Mouse (Mus musculus) forebrain, postnatal 0 days (tissue): ENCODE results near the gene Gpr146. TPM values are rescaled to one million over a fixed set of nuclear protein-coding genes. Genes with fewer than 3 reads are reported as not detected.

Source experiments
- ATAC-seq: fragments of 200-750 bp; cut with Nextera tagmentation; 2 replicates; pipeline ENCODE4 v1.8.0; 2017; ENCODE audit warnings: mild to moderate bottlenecking, moderate library complexity
- DNase-seq: peaks from one replicate; pipeline ENCODE4 v3.0.0-alpha.2; 2015
- H3K27ac ChIP-seq: fragments of 300-500 bp; sonication (generic); 2 replicates; pipeline ENCODE4 v1.5.1; 2014; ENCODE audit warnings: low read depth, mild to moderate bottlenecking, antibody characterized with exemption, low read length, moderate library complexity, mixed read lengths
- H3K27me3 ChIP-seq: fragments of 300-500 bp; sonication (generic); 2 replicates; pipeline ENCODE4 v1.6.1; 2014; ENCODE audit warnings: mild to moderate bottlenecking, low read length, mixed read lengths; ENCODE audit not compliant: insufficient read depth
- H3K36me3 ChIP-seq: fragments of 300-500 bp; sonication (generic); 2 replicates; pipeline ENCODE4 v1.6.1; 2014; ENCODE audit warnings: mild to moderate bottlenecking, moderate library complexity; ENCODE audit not compliant: insufficient read depth
- H3K4me1 ChIP-seq: fragments of 300-500 bp; sonication (generic); 2 replicates; pipeline ENCODE4 v1.6.1; 2014; ENCODE audit warnings: antibody characterized with exemption; ENCODE audit not compliant: insufficient read depth
- H3K4me2 ChIP-seq: fragments of 300-500 bp; sonication (generic); 2 replicates; pipeline ENCODE4 v1.6.1; 2014; ENCODE audit warnings: low read depth, mild to moderate bottlenecking, moderate library complexity
- H3K4me3 ChIP-seq: fragments of 300-500 bp; sonication (generic); 2 replicates; pipeline ENCODE4 v1.5.1; 2014; ENCODE audit warnings: low read depth, low read length, mixed read lengths
- H3K9ac ChIP-seq: fragments of 300-500 bp; sonication (generic); 2 replicates; pipeline ENCODE4 v1.6.1; 2014; ENCODE audit warnings: mild to moderate bottlenecking
- H3K9me3 ChIP-seq: fragments of 300-500 bp; sonication (generic); 2 replicates; pipeline ENCODE4 v1.6.1; 2016; ENCODE audit warnings: low read length
- CTCF ChIP-seq: sonication (generic); IDR thresholded peaks from 2 replicates; pipeline ENCODE4 v1.5.1; 2016; ENCODE audit warnings: antibody characterized with exemption, control low read depth, low read depth
- WGBS: fragments of 180-500 bp; shearing (Covaris S2); extraction: QIAGEN DNeasy Blood & Tissue Kit; methylation state at CpG from one replicate; pipeline ENCODE4 v1.1.7; 2014; 5-methylcytosine and 5-hydroxymethylcytosine counted together
- polyA plus RNA-seq: library from polyadenylated mRNA; unstranded; fragments of >200 nt; fragmentation: Nextera tagmentation; extraction: Ambion mirVana; gene quantifications from 2 replicates; pipeline ENCODE4 v1.2.1, GENCODE M21; 2015
- total RNA-seq: library from RNA; depleted of rRNA; stranded (reverse); fragments of >200 nt; gene quantifications from 2 replicates; pipeline ENCODE4 v1.2.3, GENCODE M21; 2014

Gene Gpr146
- total and polyA plus RNA-seq, 2 experiments from 2014 or later = 2.8 to 3.2 TPM

- Histone ChIP-seq H3K4me2 (no peak overlapping the region), H3K4me1 (no peaks in the 10 kb centered on the region), H3K36me3 (no peaks in the 10 kb centered on the region), H3K9me3 (no peaks in the 10 kb centered on the region), H3K27me3 (no peaks in the 10 kb centered on the region), H3K4me3 (no peak overlapping the region), H3K27ac (no peak overlapping the region), H3K9ac (no peak overlapping the region)
- ATAC-seq = no peak
- 84% methylated on average over 5 of the region's 5 CpGs for WGBS
- DNase-seq = no peak
- no peak for TF ChIP-seq CTCF
These were observed 21.3 kb downstream of the Gpr146 start for GRCm38 (mm10) chr5:139398786-139399185.

- Histone ChIP-seq H3K4me1 (no peaks in the 10 kb centered on the region), H3K4me3 (no peak overlapping the region), H3K4me2 (no peak overlapping the region), H3K9me3 (no peaks in the 10 kb centered on the region), H3K9ac (no peak overlapping the region), H3K27me3 (no peaks in the 10 kb centered on the region), H3K27ac (no peak overlapping the region), H3K36me3 (no peaks in the 10 kb centered on the region)
- whole genome bisulfite sequencing = 85% methylated on average over 14 of the region's 14 CpGs
- DNase-seq = no peak
- no peak for TF ChIP-seq CTCF
- no peak for ATAC-seq
These were observed 22.5 kb downstream of the Gpr146 start for GRCm38 (mm10) chr5:139399991-139400390.

- Histone ChIP-seq H3K27ac (no peak overlapping the region), H3K4me1 (no peaks in the 10 kb centered on the region), H3K4me2 (no peak overlapping the region), H3K36me3 (no peaks in the 10 kb centered on the region), H3K4me3 (no peak overlapping the region), H3K9ac (no peak overlapping the region), H3K27me3 (no peaks in the 10 kb centered on the region), H3K9me3 (no peaks in the 10 kb centered on the region)
- no peak for ATAC-seq
- DNase-seq = no peak
- 84% methylated on average over 2 of the region's 2 CpGs for WGBS
- TF ChIP-seq CTCF = no peak
These were observed 24.6 kb downstream of the Gpr146 start for GRCm38 (mm10) chr5:139402106-139402505.

- 91% methylated on average over 8 of the region's 8 CpGs for WGBS
- H3K4me1 ChIP-seq = no peaks in the 10 kb centered on the region
These were observed 26.3 kb downstream of the Gpr146 start for GRCm38 (mm10) chr5:139403692-139404260.

GRCm38 (mm10) chr5:139404801-139405401 lies 27.4 kb downstream of the Gpr146 start, which contains the start of gene C130050O18Rik:
Gene C130050O18Rik, plus strand, starts transcription at chr5:139405280.
- Histone ChIP-seq H3K9ac (no peak within 1 kb of the TSS), H3K9me3 (no peaks in the 10 kb centered on the region), H3K4me2 (no peak within 1 kb of the TSS), H3K36me3 (no peaks in the 10 kb centered on the region; the same call in 1 of the 2 replicates), H3K4me3 (no peak within 1 kb of the TSS), H3K27ac (no peak within 1 kb of the TSS), H3K4me1 (no peaks in the 10 kb centered on the region), H3K27me3 (no peaks in the 10 kb centered on the region)
- TF ChIP-seq CTCF = no peak
- WGBS = 92% methylated on average over 6 of the region's 6 CpGs
- ATAC-seq = no peak
- no peak for DNase-seq

More at GRCm38 (mm10) chr5:139403692-139404260, 26.3 kb downstream of the Gpr146 start:
- H3K4me2 ChIP-seq = no peak overlapping the region
- no peaks in the 10 kb centered on the region; the same call in 1 of the 2 replicates for H3K36me3 ChIP-seq
- DNase-seq (no peak), ATAC-seq (no peak)
- no peak overlapping the region for H3K27ac ChIP-seq
- H3K4me3 ChIP-seq = no peak overlapping the region
- no peak overlapping the region for H3K9ac ChIP-seq
- H3K27me3 ChIP-seq = no peaks in the 10 kb centered on the region
- no peaks in the 10 kb centered on the region for H3K9me3 ChIP-seq
- no peak for TF ChIP-seq CTCF

- H3K27me3 ChIP-seq = no peaks in the 10 kb centered on the region
- DNase-seq (no peak), ATAC-seq (no peak)
- 78% methylated on average over 7 of the region's 7 CpGs for WGBS
- H3K36me3 ChIP-seq = no peaks in the 10 kb centered on the region; the same call in 1 of the 2 replicates
- no peak overlapping the region for H3K9ac ChIP-seq
- H3K4me1 ChIP-seq = no peaks in the 10 kb centered on the region
- no peak for TF ChIP-seq CTCF
- H3K4me2 ChIP-seq = no peak overlapping the region
- H3K27ac ChIP-seq = no peak overlapping the region
- H3K9me3 ChIP-seq = no peaks in the 10 kb centered on the region
- no peak overlapping the region for H3K4me3 ChIP-seq
These were observed 28.0 kb downstream of the Gpr146 start for GRCm38 (mm10) chr5:139405478-139405877.

- ATAC-seq = no peak
- TF ChIP-seq CTCF = no peak
- Histone ChIP-seq H3K4me1 (no peaks in the 10 kb centered on the region), H3K4me2 (no peak overlapping the region), H3K4me3 (no peak overlapping the region), H3K9me3 (no peaks in the 10 kb centered on the region), H3K27me3 (no peaks in the 10 kb centered on the region), H3K27ac (no peak overlapping the region), H3K36me3 (no peaks in the 10 kb centered on the region; the same call in 1 of the 2 replicates), H3K9ac (no peak overlapping the region)
- DNase-seq = no peak
- WGBS = 85% methylated on average over 3 of the region's 3 CpGs
These were observed 28.5 kb downstream of the Gpr146 start for GRCm38 (mm10) chr5:139405953-139406352.
